Mouse (Mus musculus) left cerebral cortex, postnatal 25 days (tissue): ENCODE data around the gene Srsf4. TPM values are rescaled to one million over a fixed set of nuclear protein-coding genes. Genes with fewer than 3 reads are reported as not detected.

Source experiments
- DNase-seq, 2 experiments: peaks; one replicate each; pipeline ENCODE4 v3.0.0; 2022; ENCODE audit warnings: low spot score in 2 of 2, mixed read lengths in 1 of 2
- intact Hi-C: fragments of 180-260 bp; cut with DNase I; formaldehyde crosslinking; loops from one replicate; pipeline ENCODE4 v1.15.1; 2025
- total RNA-seq, 2 experiments: library from RNA; stranded (reverse); gene quantifications; 2 replicates each; pipeline ENCODE4 v1.2.3; 2021

The Srsf4 gene
- total RNA-seq, 2 experiments from 2014 or later: 66.3 to 70.5 TPM

- DNase-seq: no peak
- intact Hi-C loops: no loop called here
Observed at GRCm38 (mm10) chr4:131907912-131908311, 34.5 kb downstream of the Srsf4 start.

GRCm38 (mm10) chr4:131910237-131910994 lies 37.0 kb downstream of the Srsf4 start:
- no peak for DNase-seq
- intact Hi-C loops: no loop called here

GRCm38 (mm10) chr4:131911521-131911920 lies 38.1 kb downstream of the Srsf4 start:
- intact Hi-C loops: no loop called here
- peak in 1 of 2 experiments; percentile 49 for DNase-seq

GRCm38 (mm10) chr4:131913526-131913925 lies 40.1 kb downstream of the Srsf4 start:
- DNase-seq: peak in 1 of 2 experiments; percentile 68
- intact Hi-C loops: no loop called here

- no peak for DNase-seq
- intact Hi-C loops: no loop called here
Observed at GRCm38 (mm10) chr4:131914046-131914643, 40.7 kb downstream of the Srsf4 start.

- intact Hi-C loops: loop anchor here (5.0 kb wide), 1 partner anchor 52 kb away; no protein-coding TSS in a partner anchor
- no peak for DNase-seq
Observed at GRCm38 (mm10) chr4:131914891-131915469, 41.6 kb downstream of the Srsf4 start.

GRCm38 (mm10) chr4:131915821-131916328 lies 42.5 kb downstream of the Srsf4 start:
- intact Hi-C loops: loop anchor here (5.0 kb wide), 1 partner anchor 51 kb away; no protein-coding TSS in a partner anchor

GRCm38 (mm10) chr4:131916425-131916824 lies 43.0 kb downstream of the Srsf4 start:
- DNase-seq: peak; percentile 73 to 74
- intact Hi-C loops: loop anchor here (5.0 kb wide), 1 partner anchor 51 kb away; no protein-coding TSS in a partner anchor

More at GRCm38 (mm10) chr4:131915821-131916328, 42.5 kb downstream of the Srsf4 start:
- no peak for DNase-seq

GRCm38 (mm10) chr4:131917010-131917555 lies 43.7 kb downstream of the Srsf4 start:
- intact Hi-C loops: loop anchor here (5.0 kb wide), 1 partner anchor 50 kb away; no protein-coding TSS in a partner anchor
- no peak for DNase-seq

GRCm38 (mm10) chr4:131918026-131918533 lies 44.7 kb downstream of the Srsf4 start:
- intact Hi-C loops: loop anchor here (2.0 to 5.0 kb wide), 2 partner anchors 49 to 161 kb away; no protein-coding TSS in a partner anchor
- DNase-seq: no peak

- intact Hi-C loops: loop anchor here (2.0 to 5.0 kb wide), 2 partner anchors 48 to 160 kb away; no protein-coding TSS in a partner anchor
- no peak for DNase-seq
Observed at GRCm38 (mm10) chr4:131918711-131919500, 45.5 kb downstream of the Srsf4 start.

GRCm38 (mm10) chr4:131919506-131920140 lies 46.2 kb downstream of the Srsf4 start:
- intact Hi-C loops: loop anchor here (2.0 to 5.0 kb wide), 2 partner anchors 48 to 159 kb away; no protein-coding TSS in a partner anchor
- DNase-seq: no peak

GRCm38 (mm10) chr4:131920141-131920594 lies 46.8 kb downstream of the Srsf4 start:
- DNase-seq: no peak
- intact Hi-C loops: no loop called here

- peak in 1 of 2 experiments; percentile 64 for DNase-seq
- intact Hi-C loops: no loop called here
Observed at GRCm38 (mm10) chr4:131920595-131921351, 47.4 kb downstream of the Srsf4 start.

GRCm38 (mm10) chr4:131921461-131922346 lies 48.3 kb downstream of the Srsf4 start, which contains the start of gene Tmem200b:
Gene Tmem200b, plus strand, starts transcription at chr4:131921771.
- DNase-seq: peak in 1 of 2 experiments; percentile 52
- intact Hi-C loops: no loop called here

GRCm38 (mm10) chr4:131922404-131922803 lies 49.0 kb downstream of the Srsf4 start:
- intact Hi-C loops: no loop called here
- DNase-seq: no peak
